Mouse (Mus musculus): ENCODE results near the gene Sdhc.

DNA sequence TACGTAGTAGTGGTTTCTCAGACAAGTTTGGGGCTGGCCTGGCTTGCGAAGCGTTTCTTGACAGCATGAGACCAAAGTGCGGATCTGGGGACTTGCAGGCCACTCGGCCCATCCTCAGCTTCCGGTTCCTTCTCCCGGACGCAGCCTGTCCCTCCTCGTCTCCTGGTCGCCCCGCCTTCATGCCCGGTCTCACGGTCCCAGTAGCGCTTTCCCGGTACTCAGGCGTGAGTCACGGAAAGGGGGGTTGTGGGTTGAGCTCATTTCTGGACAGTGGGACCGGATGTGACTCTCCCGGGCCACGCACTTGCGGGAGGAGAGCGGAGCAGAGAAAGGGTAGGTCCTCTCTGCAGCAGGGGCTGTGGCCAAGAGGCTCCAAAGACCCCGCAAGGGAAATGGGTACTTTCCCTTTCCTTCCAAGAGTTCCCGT lies 36.5 kb downstream of the Sdhc start, which contains the start of gene Cfap126:
- TF ChIP-seq CTCF (IDR thresholded peaks at IDR 0.05; ENCODE audit: low read depth) (no peak), EP300 (IDR thresholded peaks at IDR 0.05; ENCODE audit: low read depth) (no peak; the same call in 1 of the 2 replicates)

Data from heart, postnatal 0 days (tissue).